Mouse (Mus musculus) embryonic facial prominence, embryonic 15.5 days (tissue): Measurements from ENCODE around the gene Npr1. TPM values are rescaled to one million over a fixed set of nuclear protein-coding genes. Genes with fewer than 3 reads are reported as not detected.

Experiments used
- ATAC-seq: fragments of 200-750 bp; cut with Nextera tagmentation; 2 replicates; pipeline ENCODE4 v1.8.0; 2017; ENCODE audit warnings: low read depth, moderate TSS enrichment; ENCODE audit not compliant: insufficient number of reproducible peaks, low FRiP score, low TSS enrichment
- H3K27ac ChIP-seq: fragments of 300-500 bp; sonication (generic); replicated peaks from 2 replicates; pipeline ENCODE4 v1.5.1; 2015; ENCODE audit warnings: mild to moderate bottlenecking, inconsistent platforms
- H3K27me3 ChIP-seq: fragments of 300-500 bp; sonication (generic); 2 replicates; pipeline ENCODE4 v1.6.1; 2015; ENCODE audit warnings: inconsistent platforms
- H3K36me3 ChIP-seq: fragments of 300-500 bp; sonication (generic); 2 replicates; pipeline ENCODE4 v1.6.1; 2015; ENCODE audit warnings: mild to moderate bottlenecking, inconsistent platforms
- H3K4me1 ChIP-seq: fragments of 300-500 bp; sonication (generic); 2 replicates; pipeline ENCODE4 v1.6.1; 2015; ENCODE audit warnings: inconsistent platforms
- H3K4me2 ChIP-seq: fragments of 300-500 bp; sonication (generic); replicated peaks from 2 replicates; pipeline ENCODE4 v1.6.1; 2015; ENCODE audit warnings: mild to moderate bottlenecking, inconsistent platforms
- H3K4me3 ChIP-seq: fragments of 300-500 bp; sonication (generic); replicated peaks from 2 replicates; pipeline ENCODE4 v1.5.1; 2015; ENCODE audit warnings: mild to moderate bottlenecking, inconsistent platforms
- H3K9ac ChIP-seq: fragments of 300-500 bp; sonication (generic); 2 replicates; pipeline ENCODE4 v1.6.1; 2015; ENCODE audit warnings: inconsistent platforms
- H3K9me3 ChIP-seq: fragments of 300-500 bp; sonication (generic); replicated peaks from 2 replicates; pipeline ENCODE4 v1.6.1; 2016; ENCODE audit warnings: inconsistent platforms
- WGBS: fragments of 180-500 bp; shearing (Covaris S2); methylation state at CpG from one replicate; pipeline ENCODE4 v1.1.7; 2015; 5-methylcytosine and 5-hydroxymethylcytosine counted together
- polyA plus RNA-seq: library from polyadenylated mRNA; unstranded; fragments of >200 nt; fragmentation: Nextera tagmentation; extraction: Ambion mirVana; gene quantifications from 2 replicates; pipeline ENCODE4 v1.2.1, GENCODE M21; 2015

Gene Npr1
- polyA plus RNA-seq, 1 experiment from 2014 or later, result 6.2 TPM

DNA sequence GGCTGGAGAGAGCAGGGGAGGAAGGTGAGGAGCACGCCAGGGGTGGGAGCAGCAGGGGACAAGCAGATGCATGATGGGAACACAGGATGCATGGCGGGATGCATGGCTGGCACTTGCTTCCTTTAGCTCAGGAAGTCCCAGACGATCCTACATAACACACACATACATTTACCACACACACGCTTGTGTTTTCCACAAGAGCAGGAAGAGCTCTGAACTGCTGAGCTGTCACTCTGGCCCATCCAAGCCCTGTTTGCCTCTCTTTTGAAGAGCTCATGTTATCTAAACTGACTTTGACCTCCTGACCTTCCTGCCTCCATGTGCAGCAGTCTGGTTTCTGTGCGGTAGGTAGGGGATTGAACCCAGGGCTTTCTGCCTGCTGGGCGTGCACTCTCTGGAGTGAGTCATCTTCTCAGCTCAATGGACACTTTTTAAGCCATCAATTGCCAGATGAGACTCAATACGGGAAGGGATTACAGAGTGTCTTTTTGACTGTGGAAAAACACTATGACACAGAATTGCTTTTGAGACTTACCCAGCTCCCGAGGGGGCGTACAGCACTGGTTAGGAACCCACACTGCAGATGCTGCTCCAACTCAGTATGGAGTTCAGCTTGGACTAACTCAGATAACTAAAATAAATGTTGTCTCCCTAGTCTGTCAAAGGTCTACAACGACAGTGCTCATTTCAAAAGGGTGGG, 14.1 kb downstream of the Npr1 start:
- peak overlapping the region; percentile 24 for H3K4me2 ChIP-seq

DNA sequence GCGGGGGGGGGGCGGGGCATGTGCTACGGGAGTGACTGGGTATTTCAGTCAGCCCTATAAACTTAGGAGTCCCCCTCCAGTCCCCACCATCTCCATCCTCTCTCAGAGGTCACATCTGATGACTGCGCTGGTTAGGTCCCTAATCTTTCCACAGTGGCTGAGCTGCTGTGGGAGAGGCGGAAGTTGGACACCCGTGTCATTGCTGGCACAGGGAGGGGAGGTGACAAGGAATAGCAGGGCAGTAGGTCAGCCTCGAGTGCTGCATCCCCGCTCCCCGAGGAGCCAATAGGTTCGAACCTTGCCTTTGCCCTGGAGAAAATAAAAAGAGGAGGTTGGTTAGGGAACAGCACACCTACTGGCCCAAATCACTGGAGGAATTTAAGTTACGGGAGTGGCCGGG, 14.8 kb downstream of the Npr1 start:
- Histone ChIP-seq H3K36me3 (no peaks in the 10 kb centered on the region), H3K4me3 (peak overlapping the region; percentile 11; the same call in 1 of the 2 replicates), H3K9me3 (no peaks in the 10 kb centered on the region), H3K9ac (no peak overlapping the region), H3K4me1 (peaks cover 14% of the 10 kb centered on the region; the same call in 1 of the 2 replicates), H3K27me3 (no peaks in the 10 kb centered on the region), H3K4me2 (peak overlapping the region; percentile 24), H3K27ac (no peak overlapping the region)
- no peak for ATAC-seq
- WGBS, result 33% methylated on average over 12 of the region's 12 CpGs

More for the DNA sequence above, 14.1 kb downstream of the Npr1 start:
- WGBS, result 38% methylated on average over 10 of the region's 10 CpGs
- H3K4me3 ChIP-seq, result peak overlapping the region; percentile 11; the same call in 1 of the 2 replicates
- H3K27me3 ChIP-seq, result no peaks in the 10 kb centered on the region
- no peak for ATAC-seq
- no peak overlapping the region for H3K9ac ChIP-seq
- H3K9me3 ChIP-seq, result no peaks in the 10 kb centered on the region
- no peaks in the 10 kb centered on the region for H3K36me3 ChIP-seq
- H3K27ac ChIP-seq, result no peak overlapping the region
- peaks cover 7% of the 10 kb centered on the region; the same call in 1 of the 2 replicates for H3K4me1 ChIP-seq

GRCm38 (mm10) chr3:90448626-90449025, 17.0 kb downstream of the Npr1 start:
- Histone ChIP-seq H3K27me3 (no peaks in the 10 kb centered on the region), H3K4me3 (no peak overlapping the region), H3K36me3 (no peaks in the 10 kb centered on the region), H3K4me1 (peaks cover 17% of the 10 kb centered on the region; the same call in 1 of the 2 replicates), H3K27ac (no peak overlapping the region), H3K9ac (no peak overlapping the region), H3K4me2 (no peak overlapping the region), H3K9me3 (no peaks in the 10 kb centered on the region)
- ATAC-seq, result no peak
- WGBS, result 36% methylated on average over 6 of the region's 6 CpGs

DNA sequence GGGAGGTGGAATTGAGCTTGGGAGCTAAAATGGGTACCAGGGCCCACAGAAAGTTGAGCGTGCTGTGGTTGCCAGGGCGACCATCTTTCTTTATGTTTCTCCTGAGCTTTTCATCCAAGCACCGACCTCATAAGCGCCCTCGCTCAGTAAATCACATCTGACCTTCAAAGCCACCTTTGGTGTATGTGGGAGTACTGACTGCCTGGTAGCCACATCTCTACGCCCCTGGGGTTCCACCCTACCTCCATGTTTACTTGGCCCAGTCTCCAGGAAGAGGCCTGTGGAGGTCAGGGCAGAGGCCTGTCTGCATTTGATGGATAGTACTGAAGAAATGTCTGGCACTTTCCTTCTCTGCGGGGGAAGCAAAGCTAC, 18.6 kb downstream of the Npr1 start:
- Histone ChIP-seq H3K9ac (no peak overlapping the region), H3K4me3 (peak overlapping the region; percentile 38; the same call in 1 of the 2 replicates), H3K9me3 (no peaks in the 10 kb centered on the region), H3K36me3 (no peaks in the 10 kb centered on the region), H3K27me3 (no peaks in the 10 kb centered on the region), H3K4me1 (peaks cover 17% of the 10 kb centered on the region; the same call in 1 of the 2 replicates), H3K4me2 (peak overlapping the region; percentile 54), H3K27ac (peak overlapping the region; percentile 82)
- ATAC-seq, result no peak
- WGBS, result 61% methylated on average over 7 of the region's 7 CpGs

DNA sequence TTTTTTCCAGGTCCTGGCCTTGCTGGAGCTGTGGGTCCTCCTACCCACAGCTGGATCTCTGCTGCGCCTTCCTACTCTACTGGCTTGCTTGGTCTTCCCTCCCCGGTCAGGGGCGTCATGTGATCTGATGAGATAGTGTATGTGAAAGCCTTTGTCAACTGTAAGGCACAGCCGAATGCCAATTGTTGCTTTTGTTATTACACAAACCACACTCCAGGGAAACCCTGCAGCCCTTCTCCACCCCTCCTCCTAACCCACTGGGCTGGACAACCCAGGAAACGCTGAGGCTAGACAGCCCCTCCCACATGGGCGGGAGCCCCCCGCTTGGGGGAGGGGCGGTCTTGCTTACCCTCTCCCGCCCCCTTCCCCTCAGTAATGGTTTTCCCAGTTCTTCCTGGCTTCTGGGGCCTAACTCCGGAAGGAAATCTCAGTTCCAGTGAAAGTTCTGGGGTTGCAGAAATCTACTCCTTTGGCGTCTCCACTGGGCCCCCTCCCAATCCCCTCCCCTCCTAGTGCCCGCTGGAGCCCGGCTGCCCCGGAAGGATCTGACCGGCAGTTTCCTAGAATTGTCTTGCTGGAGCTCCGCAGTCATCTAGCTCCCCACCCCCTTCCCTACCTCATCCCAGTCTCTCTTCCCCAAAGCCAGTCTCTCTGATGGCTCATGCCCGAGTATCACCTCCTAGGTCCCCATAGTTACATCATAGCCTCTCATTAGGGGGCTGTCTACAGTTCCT, 19.1 kb downstream of the Npr1 start:
- H3K4me1 ChIP-seq, result peaks cover 17% of the 10 kb centered on the region; the same call in 1 of the 2 replicates
- ATAC-seq, result peak; percentile 95
- peak overlapping the region; percentile 82 for H3K27ac ChIP-seq
- no peaks in the 10 kb centered on the region for H3K9me3 ChIP-seq
- no peaks in the 10 kb centered on the region for H3K36me3 ChIP-seq
- H3K4me3 ChIP-seq, result peak overlapping the region; percentile 38
- 0 out of 2 replicates have a peak overlapping the region, but pooled peaks have one; percentile 4 for H3K9ac ChIP-seq
- H3K27me3 ChIP-seq, result no peaks in the 10 kb centered on the region
- H3K4me2 ChIP-seq, result peak overlapping the region; percentile 54
- 2% methylated on average over 17 of the region's 17 CpGs for WGBS

DNA sequence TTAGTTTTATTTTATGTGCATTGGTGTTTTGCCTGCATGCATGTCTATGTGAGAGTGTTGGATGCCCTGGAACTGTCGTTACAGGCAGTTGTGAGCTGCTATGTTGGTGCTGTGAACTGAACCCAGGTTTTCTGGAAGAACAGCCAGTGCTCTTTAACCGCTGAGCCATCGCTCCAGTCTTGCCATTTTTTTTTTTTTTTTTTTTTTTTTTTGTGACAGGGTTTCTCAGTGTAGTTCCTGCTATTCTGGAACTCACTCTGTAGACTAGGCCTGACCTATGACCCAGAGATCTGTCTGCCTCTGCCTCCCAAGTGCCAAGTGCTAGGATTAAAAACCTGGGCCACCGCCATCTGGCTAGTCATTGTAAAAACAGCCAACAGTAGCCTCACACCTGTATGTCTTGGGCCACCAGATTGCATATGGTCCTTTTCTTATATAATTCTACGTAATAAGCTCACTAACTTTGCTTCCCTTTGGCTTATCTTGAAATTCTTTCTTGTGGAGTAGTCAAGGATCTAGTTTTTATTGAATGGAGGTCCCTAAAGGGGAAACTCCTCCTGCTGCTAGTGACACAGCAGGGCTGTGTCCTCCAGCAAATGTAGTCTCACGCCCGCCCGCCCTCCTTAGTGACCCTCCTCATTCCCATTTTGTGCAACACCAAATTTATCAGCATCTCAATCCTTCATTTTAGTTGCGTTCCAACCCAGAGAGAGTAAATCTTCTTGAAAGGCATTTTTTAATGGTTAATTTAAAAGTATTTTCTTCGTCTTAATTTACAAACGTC, 20.1 kb downstream of the Npr1 start:
- Histone ChIP-seq H3K27me3 (no peaks in the 10 kb centered on the region), H3K4me2 (peak overlapping the region; percentile 54), H3K9me3 (no peaks in the 10 kb centered on the region), H3K4me3 (no peak overlapping the region; the same call in 1 of the 2 replicates), H3K36me3 (no peaks in the 10 kb centered on the region), H3K27ac (peak overlapping the region; percentile 82), H3K4me1 (peaks cover 17% of the 10 kb centered on the region; the same call in 1 of the 2 replicates), H3K9ac (no peak overlapping the region)
- no peak for ATAC-seq
- 69% methylated on average over 11 of the region's 11 CpGs for WGBS

GRCm38 (mm10) chr3:90443977-90444376, 21.7 kb downstream of the Npr1 start:
- Histone ChIP-seq H3K4me2 (no peak overlapping the region), H3K4me3 (no peak overlapping the region), H3K9ac (no peak overlapping the region), H3K9me3 (no peaks in the 10 kb centered on the region), H3K27ac (no peak overlapping the region), H3K4me1 (peaks cover 17% of the 10 kb centered on the region; the same call in 1 of the 2 replicates), H3K27me3 (no peaks in the 10 kb centered on the region), H3K36me3 (no peaks in the 10 kb centered on the region)
- 89% methylated on average over 3 of the region's 3 CpGs for WGBS
- no peak for ATAC-seq

DNA sequence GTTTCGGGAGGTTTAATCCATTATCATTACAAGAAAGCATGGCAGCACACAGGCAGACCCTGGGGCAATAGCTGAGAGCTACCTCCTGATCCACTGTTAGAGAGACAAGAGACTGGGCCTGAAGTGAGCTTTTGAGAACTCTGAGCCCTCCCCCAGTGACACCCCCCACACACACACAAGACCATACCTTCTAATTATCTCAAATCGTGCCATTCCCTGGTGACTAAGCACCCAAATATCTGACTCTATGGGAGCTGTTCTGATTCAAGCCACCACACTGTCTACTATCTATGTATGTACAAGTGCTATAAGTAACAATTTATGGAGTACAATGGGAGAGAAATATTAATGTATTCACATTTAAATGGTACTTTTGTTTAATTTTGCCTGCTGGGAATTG, 24.9 kb downstream of the Npr1 start:
- Histone ChIP-seq H3K9ac (no peak overlapping the region), H3K9me3 (no peaks in the 10 kb centered on the region), H3K4me1 (peaks cover 2% of the 10 kb centered on the region; the same call in 1 of the 2 replicates), H3K4me2 (no peak overlapping the region), H3K27ac (no peak overlapping the region), H3K36me3 (no peaks in the 10 kb centered on the region), H3K27me3 (no peaks in the 10 kb centered on the region), H3K4me3 (no peak overlapping the region)
- 71% methylated on average over 2 of the region's 2 CpGs for WGBS
- ATAC-seq, result no peak

GRCm38 (mm10) chr3:90437131-90437530, 28.5 kb downstream of the Npr1 start:
- ATAC-seq, result no peak
- 71% methylated on average over 4 of the region's 4 CpGs for WGBS

GRCm38 (mm10) chr3:90434073-90434730, 31.5 kb downstream of the Npr1 start:
- H3K4me3 ChIP-seq, result peak overlapping the region; percentile 52
- H3K36me3 ChIP-seq, result no peaks in the 10 kb centered on the region
- peaks cover 26% of the 10 kb centered on the region for H3K4me1 ChIP-seq
- no peaks in the 10 kb centered on the region for H3K9me3 ChIP-seq
- H3K4me2 ChIP-seq, result peak overlapping the region; percentile 84
- 0 out of 2 replicates have a peak overlapping the region, but pooled peaks have one; percentile 44 for H3K9ac ChIP-seq
- H3K27me3 ChIP-seq, result no peaks in the 10 kb centered on the region
- H3K27ac ChIP-seq, result peak overlapping the region; percentile 88
- 42% methylated on average over 11 of the region's 11 CpGs for WGBS
- ATAC-seq, result no peak

More at GRCm38 (mm10) chr3:90437131-90437530, 28.5 kb downstream of the Npr1 start:
- no peak overlapping the region for H3K9ac ChIP-seq
- H3K27me3 ChIP-seq, result no peaks in the 10 kb centered on the region
- no peak overlapping the region for H3K4me2 ChIP-seq
- H3K4me3 ChIP-seq, result no peak overlapping the region
- no peaks in the 10 kb centered on the region for H3K36me3 ChIP-seq
- no peak overlapping the region for H3K27ac ChIP-seq
- H3K9me3 ChIP-seq, result no peaks in the 10 kb centered on the region
- peaks cover 6% of the 10 kb centered on the region for H3K4me1 ChIP-seq
